Mouse (Mus musculus) embryonic facial prominence, embryonic 15.5 days (tissue): Measurements from ENCODE around the gene Asic1. TPM values are rescaled to one million over a fixed set of nuclear protein-coding genes. Genes with fewer than 3 reads are reported as not detected.

ENCODE experiments used
- ATAC-seq: fragments of 200-750 bp; cut with Nextera tagmentation; 2 replicates; pipeline ENCODE4 v1.8.0; 2017; ENCODE audit warnings: low read depth, moderate TSS enrichment; ENCODE audit not compliant: insufficient number of reproducible peaks, low FRiP score, low TSS enrichment
- H3K27ac ChIP-seq: fragments of 300-500 bp; sonication (generic); replicated peaks from 2 replicates; pipeline ENCODE4 v1.5.1; 2015; ENCODE audit warnings: mild to moderate bottlenecking, inconsistent platforms
- H3K27me3 ChIP-seq: fragments of 300-500 bp; sonication (generic); 2 replicates; pipeline ENCODE4 v1.6.1; 2015; ENCODE audit warnings: inconsistent platforms
- H3K36me3 ChIP-seq: fragments of 300-500 bp; sonication (generic); 2 replicates; pipeline ENCODE4 v1.6.1; 2015; ENCODE audit warnings: mild to moderate bottlenecking, inconsistent platforms
- H3K4me1 ChIP-seq: fragments of 300-500 bp; sonication (generic); 2 replicates; pipeline ENCODE4 v1.6.1; 2015; ENCODE audit warnings: inconsistent platforms
- H3K4me2 ChIP-seq: fragments of 300-500 bp; sonication (generic); replicated peaks from 2 replicates; pipeline ENCODE4 v1.6.1; 2015; ENCODE audit warnings: mild to moderate bottlenecking, inconsistent platforms
- H3K4me3 ChIP-seq: fragments of 300-500 bp; sonication (generic); replicated peaks from 2 replicates; pipeline ENCODE4 v1.5.1; 2015; ENCODE audit warnings: mild to moderate bottlenecking, inconsistent platforms
- H3K9ac ChIP-seq: fragments of 300-500 bp; sonication (generic); 2 replicates; pipeline ENCODE4 v1.6.1; 2015; ENCODE audit warnings: inconsistent platforms
- H3K9me3 ChIP-seq: fragments of 300-500 bp; sonication (generic); replicated peaks from 2 replicates; pipeline ENCODE4 v1.6.1; 2016; ENCODE audit warnings: inconsistent platforms
- WGBS: fragments of 180-500 bp; shearing (Covaris S2); methylation state at CpG from one replicate; pipeline ENCODE4 v1.1.7; 2015; 5-methylcytosine and 5-hydroxymethylcytosine counted together
- polyA plus RNA-seq: library from polyadenylated mRNA; unstranded; fragments of >200 nt; fragmentation: Nextera tagmentation; extraction: Ambion mirVana; gene quantifications from 2 replicates; pipeline ENCODE4 v1.2.1, GENCODE M21; 2015

Gene Asic1
- polyA plus RNA-seq, 1 experiment from 2014 or later = 4.6 TPM

DNA sequence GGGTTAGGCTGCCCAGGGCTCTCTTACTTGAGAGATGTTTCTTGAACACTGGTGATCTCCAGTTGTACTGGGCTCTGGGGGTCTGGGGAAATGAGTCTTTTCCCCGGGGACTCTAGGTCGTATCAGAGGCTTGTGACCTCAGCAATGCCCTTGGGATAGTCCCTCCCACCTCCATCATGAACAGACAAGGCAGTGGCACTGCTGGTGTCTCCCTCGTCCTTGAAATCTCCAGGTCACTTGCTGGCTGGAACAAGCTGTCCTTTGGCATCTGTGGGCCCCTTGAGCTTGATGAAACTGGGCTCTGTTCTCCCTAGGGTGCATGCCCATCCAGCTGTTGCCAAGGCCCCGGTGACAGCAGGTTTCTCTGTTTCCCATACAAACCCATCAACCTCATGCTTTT, 44.0 kb downstream of the Asic1 start:
- Histone ChIP-seq H3K9me3 (no peaks in the 10 kb centered on the region), H3K4me2 (no peak overlapping the region), H3K4me1 (peaks cover 14% of the 10 kb centered on the region), H3K9ac (no peak overlapping the region), H3K4me3 (no peak overlapping the region), H3K27ac (no peak overlapping the region), H3K36me3 (peaks cover 57% of the 10 kb centered on the region), H3K27me3 (no peaks in the 10 kb centered on the region)
- 71% methylated on average over 4 of the region's 4 CpGs for WGBS
- no peak for ATAC-seq

DNA sequence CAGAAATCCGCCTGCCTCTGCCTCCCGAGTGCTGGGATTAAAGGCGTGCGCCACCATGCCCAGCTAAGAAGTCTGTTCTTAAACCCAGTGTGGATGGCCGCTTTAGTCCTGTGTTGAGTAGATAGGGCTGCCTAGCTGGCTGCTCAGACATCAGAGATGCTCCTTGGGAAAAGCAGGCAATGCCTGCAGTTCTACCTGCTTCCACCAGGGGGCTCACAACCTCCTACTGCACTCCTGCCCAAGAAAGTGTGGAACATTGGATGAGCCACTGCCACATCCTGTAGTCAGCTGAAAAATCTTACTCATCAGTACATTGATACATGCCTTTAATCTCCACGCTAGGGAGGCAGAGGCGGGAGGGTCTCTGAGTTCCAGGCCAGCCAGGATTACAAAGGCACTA, 44.7 kb downstream of the Asic1 start:
- Histone ChIP-seq H3K27me3 (no peaks in the 10 kb centered on the region), H3K4me3 (no peak overlapping the region), H3K9ac (no peak overlapping the region), H3K36me3 (peaks cover 50% of the 10 kb centered on the region), H3K27ac (no peak overlapping the region), H3K9me3 (no peaks in the 10 kb centered on the region), H3K4me2 (no peak overlapping the region), H3K4me1 (peaks cover 14% of the 10 kb centered on the region)
- ATAC-seq = no peak
- WGBS = 51% methylated on average over 7 of the region's 7 CpGs

DNA sequence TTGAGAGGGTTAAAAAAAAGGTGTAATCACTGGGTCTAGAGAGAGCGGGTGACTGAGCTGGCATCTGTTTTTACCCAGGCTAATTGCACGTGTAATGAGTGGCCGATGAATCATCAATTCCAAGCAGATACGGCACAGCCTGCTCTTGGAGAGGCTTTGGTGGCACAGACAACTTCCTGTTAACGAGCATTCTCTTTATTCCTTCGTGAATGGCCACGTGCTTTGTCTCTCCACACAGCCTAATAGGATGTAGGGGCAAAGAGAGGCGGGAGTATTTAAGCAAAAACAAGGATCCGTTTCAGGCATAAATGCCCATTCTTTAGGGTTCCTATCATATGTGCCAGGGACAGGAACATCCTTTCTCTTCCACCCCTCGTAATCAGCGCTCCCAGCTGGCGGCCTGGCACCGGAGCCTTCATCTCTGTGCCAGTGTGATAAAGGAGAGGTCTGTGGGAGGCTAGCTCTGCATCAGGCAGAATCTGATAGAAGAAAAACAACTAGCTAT, 45.2 kb downstream of the Asic1 start:
- peaks cover 14% of the 10 kb centered on the region for H3K4me1 ChIP-seq
- H3K9ac ChIP-seq = no peak overlapping the region
- H3K4me3 ChIP-seq = no peak overlapping the region
- ATAC-seq = no peak
- H3K9me3 ChIP-seq = no peaks in the 10 kb centered on the region
- 71% methylated on average over 13 of the region's 13 CpGs for WGBS
- peaks cover 45% of the 10 kb centered on the region for H3K36me3 ChIP-seq
- no peaks in the 10 kb centered on the region for H3K27me3 ChIP-seq
- H3K27ac ChIP-seq = no peak overlapping the region
- no peak overlapping the region for H3K4me2 ChIP-seq

DNA sequence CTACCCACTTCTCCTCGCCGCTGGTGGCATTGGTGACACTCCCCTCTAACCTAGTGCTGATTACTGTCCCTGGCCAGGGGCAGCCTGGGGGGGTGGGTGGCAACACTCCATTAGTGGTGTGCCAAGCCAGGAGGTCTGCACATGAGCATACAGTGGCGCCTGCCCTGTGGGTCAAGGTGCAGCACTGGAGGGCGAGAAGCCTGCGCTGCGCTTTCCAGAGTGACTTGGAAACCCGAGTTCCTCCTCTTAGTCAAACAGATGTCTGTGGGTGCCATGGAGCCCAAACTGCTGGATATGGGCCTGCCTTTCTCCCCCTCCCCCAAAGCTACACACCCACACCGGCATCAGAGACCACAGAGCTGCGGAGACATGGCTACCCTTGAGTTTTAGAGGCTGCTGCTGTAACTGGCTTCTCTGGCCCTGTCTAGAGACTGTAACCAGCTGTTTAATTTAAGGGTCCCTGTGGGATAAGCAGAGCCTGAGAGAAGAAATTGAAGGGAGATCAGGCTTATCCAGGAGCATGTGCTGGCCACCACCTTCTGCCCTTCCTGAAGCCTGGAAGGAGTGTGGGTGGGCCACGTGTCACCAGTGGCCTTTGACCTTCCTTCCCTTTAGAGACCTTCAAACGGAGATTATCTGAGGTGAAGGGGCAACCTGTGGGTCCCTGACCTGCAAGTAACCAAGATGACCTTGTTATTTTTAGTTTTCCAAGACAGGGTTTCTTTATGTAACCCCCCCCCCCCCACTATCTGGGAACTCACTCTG, 46.0 kb downstream of the Asic1 start:
- no peak overlapping the region for H3K4me3 ChIP-seq
- H3K9ac ChIP-seq = no peak overlapping the region
- ATAC-seq = no peak
- no peaks in the 10 kb centered on the region for H3K27me3 ChIP-seq
- no peaks in the 10 kb centered on the region for H3K9me3 ChIP-seq
- H3K4me2 ChIP-seq = no peak overlapping the region
- H3K4me1 ChIP-seq = peaks cover 14% of the 10 kb centered on the region
- peaks cover 40% of the 10 kb centered on the region for H3K36me3 ChIP-seq
- WGBS = 55% methylated on average over 11 of the region's 11 CpGs
- no peak overlapping the region for H3K27ac ChIP-seq

DNA sequence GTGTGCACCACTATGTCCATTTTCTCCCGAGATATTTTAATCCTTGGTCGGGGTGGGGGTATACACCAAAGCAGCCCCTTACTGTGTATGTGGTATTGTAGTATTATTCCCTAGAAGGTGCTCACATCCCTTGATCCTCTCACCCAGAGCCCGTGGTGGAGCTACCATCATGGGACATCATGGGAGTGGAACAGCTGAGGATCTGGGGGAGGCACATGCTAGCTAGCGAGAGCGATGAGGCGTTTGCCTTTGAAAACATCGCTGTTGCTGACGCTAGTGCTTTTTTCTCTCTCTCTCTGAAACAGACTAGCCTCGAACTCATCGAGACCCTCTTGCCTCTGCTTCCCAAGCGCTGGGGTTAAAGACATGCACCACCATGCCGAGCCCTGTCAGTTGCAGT, 46.6 kb downstream of the Asic1 start:
- WGBS = 80% methylated on average over 12 of the region's 12 CpGs
- Histone ChIP-seq H3K4me2 (no peak overlapping the region), H3K4me3 (no peak overlapping the region), H3K4me1 (peaks cover 14% of the 10 kb centered on the region), H3K27me3 (no peaks in the 10 kb centered on the region), H3K9me3 (no peaks in the 10 kb centered on the region), H3K27ac (no peak overlapping the region), H3K9ac (no peak overlapping the region), H3K36me3 (peaks cover 34% of the 10 kb centered on the region)
- ATAC-seq = no peak

DNA sequence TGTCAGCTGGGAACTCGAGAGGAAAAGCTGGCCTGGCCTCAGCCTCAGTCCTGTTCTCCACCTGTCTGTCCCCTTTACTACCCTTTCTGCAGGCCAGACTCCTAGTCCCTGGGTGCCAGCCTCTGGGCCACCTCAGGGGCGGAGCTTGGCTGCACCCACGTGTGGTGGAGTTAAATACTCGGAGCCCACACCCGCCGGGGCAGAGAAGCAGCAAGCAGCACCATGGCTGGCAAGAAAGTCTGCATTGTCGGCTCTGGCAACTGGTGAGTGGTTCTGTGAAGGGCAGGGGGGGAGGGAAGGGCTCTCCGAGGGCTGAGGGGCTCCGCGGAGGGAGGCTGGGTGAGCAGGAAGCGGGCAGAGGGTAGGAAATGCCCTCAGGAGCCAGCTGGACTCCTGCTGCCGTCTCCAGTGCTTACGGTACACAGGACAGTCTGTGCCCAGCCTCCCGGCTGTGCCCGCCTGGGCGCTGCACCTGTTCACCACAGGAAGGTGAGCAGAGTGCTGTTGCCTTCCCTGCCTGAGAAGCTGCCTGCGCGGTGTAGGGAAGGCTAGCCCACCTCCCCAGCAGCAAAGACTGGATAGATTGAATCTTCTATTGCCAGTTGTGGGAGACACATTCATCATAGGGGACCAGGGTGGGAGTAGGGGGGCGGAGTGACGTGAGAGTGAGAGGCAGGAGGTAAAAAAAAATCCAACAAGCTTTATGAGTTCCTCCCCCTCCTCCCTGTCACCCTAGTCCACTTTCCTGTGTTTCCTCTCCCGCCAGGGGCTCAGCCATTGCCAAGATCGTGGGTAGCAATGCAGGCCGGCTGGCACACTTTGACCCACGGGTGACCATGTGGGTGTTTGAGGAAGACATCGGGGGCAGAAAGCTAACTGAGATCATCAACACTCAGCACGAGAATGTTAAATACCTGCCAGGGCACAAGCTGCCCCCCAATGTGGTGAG, 47.5 kb downstream of the Asic1 start, which contains the start of gene Gpd1:
Gene Gpd1, plus strand, starts transcription at position 130 of the 949 bp plus-strand sequence.
- Histone ChIP-seq H3K27ac (no peak within 1 kb of the TSS), H3K36me3 (peaks cover 25% of the 10 kb centered on the region), H3K4me3 (no peak within 1 kb of the TSS), H3K27me3 (no peaks in the 10 kb centered on the region), H3K4me2 (no peak within 1 kb of the TSS), H3K9me3 (no peaks in the 10 kb centered on the region), H3K4me1 (peaks cover 14% of the 10 kb centered on the region), H3K9ac (no peak within 1 kb of the TSS)
- 66% methylated on average over 26 of the region's 26 CpGs for WGBS
- 0 out of 2 replicates have a peak, but pooled peaks have one; percentile 32 for ATAC-seq

DNA sequence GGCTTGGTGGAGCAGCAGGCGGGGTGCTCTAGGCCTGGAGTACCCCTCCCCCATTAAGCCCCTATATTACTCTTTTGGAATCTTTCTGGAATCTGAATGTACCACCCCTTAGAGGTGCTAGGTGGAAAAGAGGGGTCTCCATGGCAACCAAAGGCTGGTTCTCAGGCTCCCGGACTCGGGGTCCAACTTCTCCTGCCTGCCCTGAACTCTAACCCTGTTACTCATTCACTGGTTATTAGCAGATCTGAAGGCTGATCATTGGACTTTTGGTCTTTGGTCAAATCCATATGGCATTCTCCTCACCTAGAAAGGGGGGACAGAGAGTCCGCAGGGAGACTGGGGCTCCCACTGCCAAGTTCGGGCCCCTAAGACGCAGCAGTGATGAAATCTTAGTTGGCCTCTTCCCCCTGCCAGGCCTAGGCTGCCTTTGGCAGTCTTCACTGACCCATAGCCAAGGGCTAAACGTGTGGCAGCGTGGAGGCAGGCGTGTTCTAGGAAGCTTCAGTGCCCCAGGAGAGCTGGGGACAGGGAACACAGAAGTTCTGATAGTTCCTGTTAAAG, 48.4 kb downstream of the Asic1 start:
- peaks cover 22% of the 10 kb centered on the region for H3K4me1 ChIP-seq
- H3K27me3 ChIP-seq = no peaks in the 10 kb centered on the region
- WGBS = 86% methylated on average over 9 of the region's 9 CpGs
- H3K4me2 ChIP-seq = no peak overlapping the region
- H3K36me3 ChIP-seq = peaks cover 16% of the 10 kb centered on the region
- H3K9ac ChIP-seq = no peak overlapping the region
- no peaks in the 10 kb centered on the region for H3K9me3 ChIP-seq
- no peak for ATAC-seq
- H3K27ac ChIP-seq = no peak overlapping the region
- no peak overlapping the region for H3K4me3 ChIP-seq

DNA sequence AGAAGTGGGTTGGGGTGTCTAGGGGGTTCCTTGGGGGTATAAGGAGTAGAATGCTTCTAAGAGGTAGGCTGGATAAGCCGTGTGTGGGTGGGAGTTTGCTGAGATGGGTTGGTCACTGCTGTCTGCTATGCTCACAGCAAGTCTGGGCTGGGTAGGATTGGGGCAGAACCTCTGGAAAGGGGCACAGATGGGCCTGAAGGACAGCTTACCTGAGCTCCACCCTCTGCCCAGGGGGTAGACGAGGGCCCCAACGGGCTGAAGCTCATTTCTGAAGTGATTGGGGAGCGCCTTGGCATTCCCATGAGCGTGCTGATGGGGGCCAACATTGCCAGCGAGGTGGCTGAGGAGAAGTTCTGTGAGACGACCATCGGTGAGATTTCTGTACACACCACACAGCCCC, 49.7 kb downstream of the Asic1 start:
- Histone ChIP-seq H3K27ac (no peak overlapping the region), H3K36me3 (peaks cover 5% of the 10 kb centered on the region), H3K9ac (no peak overlapping the region), H3K9me3 (no peaks in the 10 kb centered on the region), H3K4me1 (peaks cover 35% of the 10 kb centered on the region), H3K27me3 (no peaks in the 10 kb centered on the region), H3K4me2 (no peak overlapping the region), H3K4me3 (no peak overlapping the region)
- 65% methylated on average over 8 of the region's 8 CpGs for WGBS
- ATAC-seq = no peak

DNA sequence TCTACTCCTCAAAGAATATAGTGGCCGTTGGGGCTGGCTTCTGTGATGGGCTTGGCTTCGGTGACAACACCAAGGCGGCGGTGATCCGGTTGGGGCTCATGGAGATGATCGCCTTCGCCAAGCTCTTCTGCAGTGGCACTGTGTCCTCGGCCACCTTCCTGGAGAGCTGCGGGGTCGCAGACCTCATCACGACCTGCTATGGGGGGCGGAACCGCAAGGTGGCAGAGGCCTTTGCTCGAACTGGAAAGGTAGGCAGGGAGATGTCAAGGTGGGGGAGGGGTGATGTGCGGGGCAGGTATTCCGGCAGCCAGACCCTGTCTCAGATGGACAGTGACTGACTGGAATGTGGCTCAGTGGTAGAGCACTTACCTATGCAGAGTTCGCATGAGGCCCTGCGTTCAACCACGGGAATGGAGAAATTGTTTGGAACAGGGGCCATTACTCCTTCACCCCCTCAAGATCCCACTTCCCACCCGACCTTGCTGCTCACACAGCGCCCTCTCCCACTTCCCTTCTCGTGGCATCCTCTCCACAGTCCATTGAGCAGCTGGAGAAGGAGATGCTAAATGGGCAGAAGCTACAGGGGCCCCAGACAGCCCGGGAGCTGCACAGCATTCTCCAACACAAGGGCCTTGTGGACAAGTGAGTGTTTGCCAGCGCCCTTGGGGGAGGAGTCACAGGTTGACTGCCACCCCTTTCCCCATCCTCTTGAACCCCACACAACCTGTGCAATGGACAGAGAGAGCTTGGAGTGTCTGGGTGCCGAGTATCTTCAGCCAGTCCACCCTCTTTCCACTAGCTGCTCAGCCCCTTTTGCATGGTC, 52.0 kb downstream of the Asic1 start:
- WGBS = 75% methylated on average over 25 of the region's 25 CpGs
- no peak for ATAC-seq
- Histone ChIP-seq H3K9ac (no peak overlapping the region), H3K27ac (no peak overlapping the region), H3K27me3 (no peaks in the 10 kb centered on the region), H3K4me2 (no peak overlapping the region), H3K9me3 (no peaks in the 10 kb centered on the region), H3K4me1 (peaks cover 36% of the 10 kb centered on the region), H3K4me3 (no peak overlapping the region), H3K36me3 (0 out of 2 replicates have a peak, but pooled peaks cover 3% of the 10 kb centered on the region)

DNA sequence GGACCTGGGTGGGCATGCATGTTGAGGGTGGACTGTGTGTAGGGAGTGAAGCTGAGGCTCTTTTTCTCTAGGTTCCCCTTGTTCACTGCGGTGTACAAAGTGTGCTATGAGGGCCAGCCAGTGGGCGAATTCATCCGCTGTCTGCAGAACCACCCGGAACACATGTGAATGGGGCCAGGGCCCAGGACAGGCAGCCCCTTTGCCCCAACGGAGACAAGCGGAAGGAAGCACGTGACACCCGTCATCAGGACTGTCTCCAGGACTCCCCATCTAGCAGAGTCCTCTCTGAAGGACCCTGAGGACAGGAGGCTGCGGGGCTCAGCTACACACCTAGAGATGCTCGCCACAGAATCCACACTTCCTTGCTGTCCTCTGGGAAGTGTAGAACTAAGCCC, 52.9 kb downstream of the Asic1 start:
- peaks cover 11% of the 10 kb centered on the region for H3K36me3 ChIP-seq
- H3K9me3 ChIP-seq = no peaks in the 10 kb centered on the region
- no peak for ATAC-seq
- H3K4me3 ChIP-seq = no peak overlapping the region
- 47% methylated on average over 10 of the region's 10 CpGs for WGBS
- H3K4me1 ChIP-seq = peaks cover 30% of the 10 kb centered on the region
- no peaks in the 10 kb centered on the region for H3K27me3 ChIP-seq
- H3K27ac ChIP-seq = peak overlapping the region; percentile 71; the same call in 1 of the 2 replicates
- H3K9ac ChIP-seq = no peak overlapping the region
- no peak overlapping the region for H3K4me2 ChIP-seq
